Mouse (Mus musculus) frontal cortex, postnatal 10 days (tissue): ENCODE measurements around the gene Tmbim7.

Source experiments
- DNase-seq, 2 experiments: peaks; one replicate each; pipeline ENCODE4 v3.0.0; 2022; ENCODE audit warnings: low spot score in 2 of 2, mixed read lengths in 1 of 2

Tmbim7 gene

GRCm38 (mm10) chr5:3665225-3665624 lies 14.2 kb downstream of the Tmbim7 start:
- DNase-seq, result no peak

GRCm38 (mm10) chr5:3666585-3666984 lies 15.6 kb downstream of the Tmbim7 start:
- no peak for DNase-seq

- no peak for DNase-seq
Measured at GRCm38 (mm10) chr5:3669938-3670554, 19.1 kb downstream of the Tmbim7 start.

- DNase-seq, result no peak
Measured at GRCm38 (mm10) chr5:3688298-3688697, 37.3 kb downstream of the Tmbim7 start.

- DNase-seq, result no peak
Measured at GRCm38 (mm10) chr5:3691283-3691682, 40.3 kb downstream of the Tmbim7 start.

GRCm38 (mm10) chr5:3692956-3693355 lies 42.0 kb downstream of the Tmbim7 start:
- no peak for DNase-seq

GRCm38 (mm10) chr5:3695191-3695590 lies 44.2 kb downstream of the Tmbim7 start:
- no peak for DNase-seq

GRCm38 (mm10) chr5:3696031-3696430 lies 45.0 kb downstream of the Tmbim7 start:
- no peak for DNase-seq

- DNase-seq, result no peak
Measured at GRCm38 (mm10) chr5:3700025-3700424, 49.0 kb downstream of the Tmbim7 start.

GRCm38 (mm10) chr5:3702180-3702579 lies 51.2 kb downstream of the Tmbim7 start:
- DNase-seq, result no peak

GRCm38 (mm10) chr5:3715800-3716199 lies 64.8 kb downstream of the Tmbim7 start:
- DNase-seq, result no peak

- no peak for DNase-seq
Measured at GRCm38 (mm10) chr5:3719371-3719770, 68.4 kb downstream of the Tmbim7 start.

- DNase-seq, result no peak
Measured at GRCm38 (mm10) chr5:3722873-3723272, 71.9 kb downstream of the Tmbim7 start.

GRCm38 (mm10) chr5:3723415-3723814 lies 72.4 kb downstream of the Tmbim7 start:
- DNase-seq, result no peak

- no peak for DNase-seq
Measured at GRCm38 (mm10) chr5:3725491-3725890, 74.5 kb downstream of the Tmbim7 start.

- DNase-seq, result no peak
Measured at GRCm38 (mm10) chr5:3728820-3729219, 77.8 kb downstream of the Tmbim7 start.
